Mouse (Mus musculus): ENCODE results near the gene Twnk. TPM values are rescaled to one million over a fixed set of nuclear protein-coding genes. Genes with fewer than 3 reads are reported as not detected.

Gene Twnk
- 7.5 and 8.6 TPM in 2 replicates for total RNA-seq (2014; rRNA removed)
- polyA plus RNA-seq (2015; fragmentation: Nextera tagmentation; extraction: Ambion mirVana), result 8.2 and 8.5 TPM in 2 replicates

DNA sequence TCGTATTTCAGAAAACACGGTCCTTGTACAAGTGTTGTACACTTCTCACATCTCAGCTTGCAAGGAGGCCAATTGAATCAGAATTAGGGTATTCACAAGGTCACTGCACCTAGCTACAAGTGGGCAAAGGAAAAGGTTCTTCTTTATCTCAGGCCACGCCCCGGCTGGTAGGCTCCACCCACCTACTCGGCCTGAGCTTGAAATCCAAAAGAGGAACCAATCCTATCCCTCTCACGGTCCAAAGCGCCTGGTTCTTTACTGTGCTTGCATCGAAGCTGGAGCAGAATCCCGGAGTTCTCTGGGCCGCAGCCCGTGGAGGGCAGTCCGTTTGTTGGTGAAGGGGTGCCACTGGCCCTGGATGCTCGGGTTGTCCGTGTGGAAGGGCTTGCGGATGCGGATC, at the start of gene Twnk:
Gene Twnk (plus strand): TSS at position 220 of the 400 bp plus-strand sequence.
- peak within 1 kb of the TSS; percentile 73 for H3K9ac ChIP-seq (replicated peaks; ENCODE audit: low read length)
- peak within 1 kb of the TSS; percentile 71 for H3K4me3 ChIP-seq (ENCODE audit: low read length)
- 10% methylated on average over 16 of the region's 16 CpGs for WGBS
- peak within 1 kb of the TSS; percentile 81 for H3K27ac ChIP-seq
- H3K4me1 ChIP-seq (ENCODE audit: insufficient read depth, low read length), result peaks cover 14% of the 10 kb centered on the region
- no peaks in the 10 kb centered on the region for H3K9me3 ChIP-seq (ENCODE audit: low read length)
- H3K36me3 ChIP-seq (ENCODE audit: insufficient read depth, low read length), result peaks cover 22% of the 10 kb centered on the region
- no peak for TF ChIP-seq CTCF (IDR thresholded peaks at IDR 0.05; ENCODE audit: low read depth)
- no peaks in the 10 kb centered on the region for H3K27me3 ChIP-seq (ENCODE audit: insufficient read depth, low read length)
- 0 out of 2 replicates have a peak, but pooled peaks have one; percentile 1 for ATAC-seq
- DNase-seq (ENCODE audit: low spot score), result peak; percentile 48
- H3K4me2 ChIP-seq (ENCODE audit: low read depth, low read length), result peak within 1 kb of the TSS; percentile 93

DNA sequence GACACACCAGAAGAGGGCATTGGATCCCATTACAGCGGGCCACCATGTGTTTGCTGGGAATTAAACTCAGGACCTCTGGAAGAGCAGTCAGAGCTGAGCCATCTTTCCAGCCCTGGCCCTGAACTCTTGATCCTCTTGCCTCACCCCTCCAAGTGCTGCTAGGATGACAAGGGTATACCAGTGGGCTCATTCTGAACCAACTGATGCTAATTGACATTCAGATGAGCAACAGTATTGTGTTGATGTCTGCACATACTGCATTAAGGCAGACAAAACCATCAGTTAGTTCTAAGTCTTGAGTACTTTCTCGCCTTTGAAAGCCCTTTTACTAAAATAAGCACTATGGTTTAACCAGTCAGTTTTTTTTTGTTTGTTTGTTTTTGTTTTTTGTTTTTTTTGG, 45.8 kb upstream of the Twnk start:
- 100% methylated on average over 2 of the region's 2 CpGs for WGBS
- DNase-seq (ENCODE audit: low spot score) (no peak), ATAC-seq (no peak)
- Histone ChIP-seq H3K4me1 (ENCODE audit: insufficient read depth, low read length) (no peaks in the 10 kb centered on the region), H3K4me2 (ENCODE audit: low read depth, low read length) (no peak overlapping the region), H3K36me3 (ENCODE audit: insufficient read depth, low read length) (peaks cover 62% of the 10 kb centered on the region), H3K9me3 (ENCODE audit: low read length) (no peaks in the 10 kb centered on the region), H3K27ac (no peak overlapping the region), H3K4me3 (ENCODE audit: low read length) (no peak overlapping the region), H3K9ac (replicated peaks; ENCODE audit: low read length) (no peak overlapping the region), H3K27me3 (ENCODE audit: insufficient read depth, low read length) (no peaks in the 10 kb centered on the region)
- no peak for TF ChIP-seq CTCF (IDR thresholded peaks at IDR 0.05; ENCODE audit: low read depth)

DNA sequence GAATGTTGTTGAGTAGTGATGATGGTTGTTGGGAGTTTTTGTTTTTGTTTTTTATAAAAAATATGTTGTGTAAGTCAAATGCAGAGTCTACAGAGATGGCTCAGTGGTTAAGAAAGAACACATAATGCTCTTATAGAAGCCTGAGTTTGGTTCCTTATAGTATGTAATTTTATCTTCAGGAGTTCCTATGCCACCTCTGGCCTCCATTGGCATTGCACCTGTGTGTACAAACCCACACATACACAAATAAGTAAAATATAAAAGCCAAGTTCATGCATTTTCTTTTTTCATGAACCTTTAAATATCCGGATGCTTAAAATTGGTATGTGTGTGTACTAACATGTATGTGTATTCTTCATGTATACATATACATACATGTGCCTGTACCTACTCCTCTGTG, 39.5 kb upstream of the Twnk start:
- Histone ChIP-seq H3K27ac (no peak overlapping the region), H3K9ac (replicated peaks; ENCODE audit: low read length) (no peak overlapping the region), H3K9me3 (ENCODE audit: low read length) (no peaks in the 10 kb centered on the region), H3K4me3 (ENCODE audit: low read length) (no peak overlapping the region), H3K36me3 (ENCODE audit: insufficient read depth, low read length) (peaks cover 53% of the 10 kb centered on the region; the same call in 1 of the 2 replicates), H3K4me1 (ENCODE audit: insufficient read depth, low read length) (no peaks in the 10 kb centered on the region), H3K27me3 (ENCODE audit: insufficient read depth, low read length) (no peaks in the 10 kb centered on the region), H3K4me2 (ENCODE audit: low read depth, low read length) (no peak overlapping the region)
- DNase-seq (ENCODE audit: low spot score) (no peak), ATAC-seq (no peak)
- WGBS, result 94% methylated on average over 1 of the region's 1 CpGs
- no peak for TF ChIP-seq CTCF (IDR thresholded peaks at IDR 0.05; ENCODE audit: low read depth)

DNA sequence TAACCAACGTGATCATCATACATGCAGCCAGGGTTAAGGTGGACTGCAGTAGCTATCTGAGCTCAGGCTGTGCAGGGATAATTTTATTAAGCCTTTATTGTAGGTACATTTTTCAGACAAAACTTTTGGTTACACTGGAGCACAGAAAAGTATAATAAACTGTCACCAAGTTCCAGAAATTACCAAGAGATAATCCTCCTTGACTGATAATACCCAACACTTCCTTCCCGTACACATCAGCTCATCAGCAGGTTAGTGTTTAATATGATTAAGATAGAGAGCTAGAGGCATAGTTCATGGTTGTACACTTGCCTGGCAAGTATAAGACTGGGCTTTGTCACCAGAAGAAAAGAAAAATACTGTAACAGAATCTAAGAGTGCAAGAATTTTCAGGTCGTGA, 37.1 kb upstream of the Twnk start:
- Histone ChIP-seq H3K4me3 (ENCODE audit: low read length) (no peak overlapping the region), H3K4me2 (ENCODE audit: low read depth, low read length) (no peak overlapping the region), H3K9me3 (ENCODE audit: low read length) (no peaks in the 10 kb centered on the region), H3K9ac (replicated peaks; ENCODE audit: low read length) (no peak overlapping the region), H3K27me3 (ENCODE audit: insufficient read depth, low read length) (no peaks in the 10 kb centered on the region), H3K4me1 (ENCODE audit: insufficient read depth, low read length) (no peaks in the 10 kb centered on the region), H3K27ac (no peak overlapping the region), H3K36me3 (ENCODE audit: insufficient read depth, low read length) (peaks cover 57% of the 10 kb centered on the region)
- DNase-seq (ENCODE audit: low spot score) (no peak), ATAC-seq (no peak)
- 93% methylated on average over 3 of the region's 3 CpGs for WGBS
- TF ChIP-seq CTCF (IDR thresholded peaks at IDR 0.05; ENCODE audit: low read depth), result no peak

DNA sequence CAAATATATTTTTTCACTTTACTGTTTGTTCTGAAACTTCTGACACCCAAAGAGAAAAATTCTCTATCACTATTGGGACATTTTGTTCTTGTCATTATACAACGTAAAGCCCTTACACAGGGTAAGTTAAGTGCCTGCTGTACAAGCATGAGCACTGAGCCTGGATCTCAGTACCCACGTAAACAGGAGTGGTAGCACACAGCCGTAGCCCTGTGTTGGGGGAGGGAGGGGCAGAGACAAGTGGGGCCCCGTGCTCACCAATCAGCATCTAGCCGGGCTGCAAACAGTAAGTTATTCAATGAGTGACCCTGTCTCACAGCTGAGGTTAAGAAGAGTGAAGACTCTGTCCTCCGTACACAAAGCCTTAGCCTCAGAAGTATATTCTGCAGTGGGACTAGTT, 28.8 kb upstream of the Twnk start:
- 81% methylated on average over 6 of the region's 6 CpGs for WGBS
- peaks cover 74% of the 10 kb centered on the region for H3K36me3 ChIP-seq (ENCODE audit: insufficient read depth, low read length)
- no peak for DNase-seq (ENCODE audit: low spot score)

DNA sequence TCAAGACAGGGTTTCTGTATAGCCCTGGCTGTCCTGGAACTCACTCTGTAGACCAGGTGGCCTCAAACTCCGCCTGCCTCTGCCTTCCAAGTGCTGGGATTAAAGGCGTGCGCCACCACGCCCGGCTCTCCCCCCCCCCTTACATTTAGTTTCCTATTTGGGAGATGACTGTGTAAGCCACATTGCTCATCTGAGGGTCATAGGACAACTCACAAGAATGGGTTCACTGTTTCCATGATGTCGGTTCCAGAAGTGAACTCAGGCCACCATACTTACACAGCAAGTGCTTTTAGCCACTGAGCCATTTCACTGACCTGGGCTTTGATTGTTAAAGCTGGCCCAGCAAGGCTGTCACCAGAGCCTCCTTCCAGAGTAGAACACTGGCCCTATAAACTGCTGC, 28.3 kb upstream of the Twnk start:
- H3K9ac ChIP-seq (replicated peaks; ENCODE audit: low read length), result no peak overlapping the region
- no peak for TF ChIP-seq CTCF (IDR thresholded peaks at IDR 0.05; ENCODE audit: low read depth)
- 94% methylated on average over 6 of the region's 6 CpGs for WGBS
- H3K36me3 ChIP-seq (ENCODE audit: insufficient read depth, low read length), result peaks cover 77% of the 10 kb centered on the region
- ATAC-seq (no peak), DNase-seq (ENCODE audit: low spot score) (no peak)
- H3K4me3 ChIP-seq (ENCODE audit: low read length), result no peak overlapping the region
- no peak overlapping the region for H3K4me2 ChIP-seq (ENCODE audit: low read depth, low read length)
- no peaks in the 10 kb centered on the region for H3K27me3 ChIP-seq (ENCODE audit: insufficient read depth, low read length)
- H3K9me3 ChIP-seq (ENCODE audit: low read length), result no peaks in the 10 kb centered on the region
- H3K27ac ChIP-seq, result no peak overlapping the region
- no peaks in the 10 kb centered on the region for H3K4me1 ChIP-seq (ENCODE audit: insufficient read depth, low read length)

More for the DNA sequence above, 28.8 kb upstream of the Twnk start:
- Histone ChIP-seq H3K9me3 (ENCODE audit: low read length) (no peaks in the 10 kb centered on the region), H3K27me3 (ENCODE audit: insufficient read depth, low read length) (no peaks in the 10 kb centered on the region), H3K4me2 (ENCODE audit: low read depth, low read length) (no peak overlapping the region), H3K27ac (no peak overlapping the region), H3K4me1 (ENCODE audit: insufficient read depth, low read length) (no peaks in the 10 kb centered on the region), H3K9ac (replicated peaks; ENCODE audit: low read length) (no peak overlapping the region), H3K4me3 (ENCODE audit: low read length) (no peak overlapping the region)
- no peak for TF ChIP-seq CTCF (IDR thresholded peaks at IDR 0.05; ENCODE audit: low read depth)
- ATAC-seq, result no peak

DNA sequence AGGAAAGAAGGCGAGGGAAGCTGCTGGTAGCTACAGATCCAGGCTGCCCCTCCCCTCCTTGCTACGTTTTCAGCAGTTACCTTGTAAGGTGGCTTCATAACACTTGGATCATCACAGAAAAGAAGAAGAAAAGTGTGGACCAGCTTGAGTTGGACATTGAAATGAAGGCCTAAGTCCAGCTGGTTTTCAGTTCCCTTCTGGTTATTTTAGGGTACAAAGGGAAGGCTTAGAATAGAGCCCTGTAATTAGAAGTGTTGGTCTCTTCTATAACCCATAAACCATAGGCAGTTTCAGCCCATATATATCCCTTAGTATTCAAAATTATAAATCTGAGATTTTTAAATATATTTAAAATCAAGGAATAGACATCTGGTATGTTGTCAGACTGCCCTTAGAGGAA, 24.7 kb upstream of the Twnk start:
- H3K36me3 ChIP-seq (ENCODE audit: insufficient read depth, low read length), result peaks cover 46% of the 10 kb centered on the region
- no peaks in the 10 kb centered on the region for H3K27me3 ChIP-seq (ENCODE audit: insufficient read depth, low read length)
- 94% methylated on average over 2 of the region's 2 CpGs for WGBS
- H3K4me2 ChIP-seq (ENCODE audit: low read depth, low read length), result no peak overlapping the region
- DNase-seq (ENCODE audit: low spot score) (no peak), ATAC-seq (no peak)
- no peak overlapping the region for H3K9ac ChIP-seq (replicated peaks; ENCODE audit: low read length)
- no peaks in the 10 kb centered on the region for H3K9me3 ChIP-seq (ENCODE audit: low read length)
- H3K4me1 ChIP-seq (ENCODE audit: insufficient read depth, low read length), result no peaks in the 10 kb centered on the region
- no peak overlapping the region for H3K4me3 ChIP-seq (ENCODE audit: low read length)
- no peak overlapping the region for H3K27ac ChIP-seq
- TF ChIP-seq CTCF (IDR thresholded peaks at IDR 0.05; ENCODE audit: low read depth), result no peak
